In genomic region chr2:90647084-90647483, GRCm38 (mm10) we compare ENCODE assay signal across 15 mouse cellular contexts.
"Had no signal": no experiment of that assay in that cellular context is flagged by ENCODE, and none has a peak within 500 bp of the region (broad histone marks: within the 10 kb centered on the region; RNA-seq: fewer than 3 reads in every experiment).

No protein-coding gene starts in this region.

- H3K36me3 ChIP-seq: limb, embryonic 10.5 days; limb, embryonic 13.5 days; liver, embryonic 12.5 days; liver, embryonic 15.5 days; midbrain, embryonic 12.5 days; midbrain, embryonic 15.5 days; neural tube, embryonic 13.5 days had no signal

- H3K9me3 ChIP-seq: limb, embryonic 10.5 days; limb, embryonic 13.5 days; liver, embryonic 12.5 days; liver, embryonic 15.5 days; midbrain, embryonic 12.5 days; midbrain, embryonic 15.5 days; neural tube, embryonic 13.5 days had no signal

- H3K4me3 ChIP-seq: limb, embryonic 10.5 days; limb, embryonic 13.5 days; liver, embryonic 12.5 days; liver, embryonic 15.5 days; midbrain, embryonic 12.5 days; midbrain, embryonic 15.5 days; myocyte; neural tube, embryonic 13.5 days had no signal

- ATAC-seq: liver, embryonic 12.5 days; midbrain, embryonic 15.5 days had no signal

- DNase-seq: kidney, adult 2 months; kidney, postnatal 14 days; kidney, postnatal 4 days; layer of hippocampus, adult 9-11 months; liver; lung, adult 2 months; thymus, postnatal 36 days had no signal

- H3K4me1 ChIP-seq: limb, embryonic 10.5 days; limb, embryonic 13.5 days; midbrain, embryonic 12.5 days; midbrain, embryonic 15.5 days; neural tube, embryonic 13.5 days had no signal

- H3K27ac ChIP-seq: limb, embryonic 10.5 days; limb, embryonic 13.5 days; liver, embryonic 12.5 days; liver, embryonic 15.5 days; midbrain, embryonic 12.5 days; midbrain, embryonic 15.5 days; neural tube, embryonic 13.5 days had no signal

- H3K27me3 ChIP-seq: liver, embryonic 12.5 days; liver, embryonic 15.5 days; midbrain, embryonic 12.5 days; midbrain, embryonic 15.5 days; neural tube, embryonic 13.5 days had no signal
